Mouse (Mus musculus): ENCODE measurements around the gene Shisa8.

The Shisa8 gene

GRCm38 (mm10) chr15:82206365-82207104, 6.1 kb downstream of the Shisa8 start:
- peak in 1 of 2 experiments; percentile 36 for DNase-seq (ENCODE audit: low spot score in 2 of 2)

GRCm38 (mm10) chr15:82204680-82205371, 7.8 kb downstream of the Shisa8 start:
- DNase-seq (ENCODE audit: low spot score in 2 of 2), result no peak

- no peak for DNase-seq (ENCODE audit: low spot score in 2 of 2)
These were observed 8.8 kb downstream of the Shisa8 start for GRCm38 (mm10) chr15:82203611-82204351.

- no peak for DNase-seq (ENCODE audit: low spot score in 2 of 2)
These were observed 9.5 kb downstream of the Shisa8 start for GRCm38 (mm10) chr15:82203090-82203489.

GRCm38 (mm10) chr15:82202086-82202485, 10.5 kb downstream of the Shisa8 start:
- no peak for DNase-seq (ENCODE audit: low spot score in 2 of 2)

GRCm38 (mm10) chr15:82199546-82199945, 13.1 kb downstream of the Shisa8 start:
- no peak for DNase-seq (ENCODE audit: low spot score in 2 of 2)

GRCm38 (mm10) chr15:82198342-82198741, 14.3 kb downstream of the Shisa8 start:
- no peak for DNase-seq (ENCODE audit: low spot score in 2 of 2)

- DNase-seq (ENCODE audit: low spot score in 2 of 2), result no peak
These were observed 14.7 kb downstream of the Shisa8 start for GRCm38 (mm10) chr15:82197937-82198336.

- DNase-seq (ENCODE audit: low spot score in 2 of 2), result no peak
These were observed 15.3 kb downstream of the Shisa8 start for GRCm38 (mm10) chr15:82197246-82197750.

- DNase-seq (ENCODE audit: low spot score in 2 of 2), result no peak
These were observed 16.3 kb downstream of the Shisa8 start for GRCm38 (mm10) chr15:82196300-82196699.

GRCm38 (mm10) chr15:82192617-82193016, 20.0 kb downstream of the Shisa8 start:
- DNase-seq (ENCODE audit: low spot score in 2 of 2), result no peak

- DNase-seq (ENCODE audit: low spot score in 2 of 2), result no peak
These were observed 24.0 kb downstream of the Shisa8 start for GRCm38 (mm10) chr15:82188481-82189240.

- no peak for DNase-seq (ENCODE audit: low spot score in 2 of 2)
These were observed 24.7 kb downstream of the Shisa8 start for GRCm38 (mm10) chr15:82187924-82188323.

- DNase-seq (ENCODE audit: low spot score in 2 of 2), result no peak
These were observed 25.2 kb downstream of the Shisa8 start for GRCm38 (mm10) chr15:82187401-82187800.

- DNase-seq (ENCODE audit: low spot score in 2 of 2), result no peak
These were observed 25.7 kb downstream of the Shisa8 start for GRCm38 (mm10) chr15:82186931-82187330.

GRCm38 (mm10) chr15:82186131-82186530, 26.5 kb downstream of the Shisa8 start:
- no peak for DNase-seq (ENCODE audit: low spot score in 2 of 2)

GRCm38 (mm10) chr15:82185062-82185783, 27.4 kb downstream of the Shisa8 start:
- DNase-seq (ENCODE audit: low spot score in 2 of 2), result no peak

- no peak for DNase-seq (ENCODE audit: low spot score in 2 of 2)
These were observed 28.0 kb downstream of the Shisa8 start for GRCm38 (mm10) chr15:82184656-82185055.

- no peak for DNase-seq (ENCODE audit: low spot score in 2 of 2)
These were observed 28.4 kb downstream of the Shisa8 start for GRCm38 (mm10) chr15:82184183-82184582.

GRCm38 (mm10) chr15:82183596-82183995, 29.0 kb downstream of the Shisa8 start:
- DNase-seq (ENCODE audit: low spot score in 2 of 2), result no peak

GRCm38 (mm10) chr15:82182311-82182710, 30.3 kb downstream of the Shisa8 start:
- DNase-seq (ENCODE audit: low spot score in 2 of 2), result no peak

Data from frontal cortex, postnatal 36 days (tissue).